Mouse (Mus musculus): ENCODE measurements around the gene Ifnar1.
"Not testable (repeated sequence)": the region's sequence is repeated elsewhere in the genome, so short reads cannot be mapped to it uniquely, and the experiment has no call there.

Ifnar1 gene

GRCm38 (mm10) chr16:91506396-91506795 is 21.4 kb downstream of the Ifnar1 start:
- peak in 1 of 2 experiments; percentile 15 for DNase-seq

- DNase-seq: peak; percentile 81 to 88
These were observed 27.2 kb downstream of the Ifnar1 start for GRCm38 (mm10) chr16:91512161-91512787.

- DNase-seq: no peak
These were observed 28.1 kb downstream of the Ifnar1 start for GRCm38 (mm10) chr16:91513099-91513498.

GRCm38 (mm10) chr16:91517020-91517419 is 32.0 kb downstream of the Ifnar1 start:
- no peak for DNase-seq

GRCm38 (mm10) chr16:91522040-91522439 is 37.0 kb downstream of the Ifnar1 start:
- DNase-seq: no peak

- DNase-seq: no peak
These were observed 37.7 kb downstream of the Ifnar1 start for GRCm38 (mm10) chr16:91522479-91523309.

- no peak for DNase-seq
These were observed 39.2 kb downstream of the Ifnar1 start for GRCm38 (mm10) chr16:91524206-91524605.

- DNase-seq: no peak
These were observed 41.2 kb downstream of the Ifnar1 start for GRCm38 (mm10) chr16:91526274-91526673.

- DNase-seq: no peak
These were observed 42.0 kb downstream of the Ifnar1 start for GRCm38 (mm10) chr16:91527051-91527450.

- DNase-seq: no peak
These were observed 42.5 kb downstream of the Ifnar1 start for GRCm38 (mm10) chr16:91527500-91527899.

GRCm38 (mm10) chr16:91528578-91528977 is 43.5 kb downstream of the Ifnar1 start:
- no peak for DNase-seq

GRCm38 (mm10) chr16:91530830-91531229 is 45.8 kb downstream of the Ifnar1 start:
- not testable (repeated sequence) for DNase-seq

GRCm38 (mm10) chr16:91531856-91532255 is 46.8 kb downstream of the Ifnar1 start:
- DNase-seq: no peak

- DNase-seq: no peak
These were observed 47.4 kb downstream of the Ifnar1 start for GRCm38 (mm10) chr16:91532429-91532828.

GRCm38 (mm10) chr16:91533097-91534001 is 48.3 kb downstream of the Ifnar1 start:
- DNase-seq: no peak

GRCm38 (mm10) chr16:91534477-91534876 is 49.4 kb downstream of the Ifnar1 start:
- DNase-seq: peak in 1 of 2 experiments; percentile 28

- no peak for DNase-seq
These were observed 49.9 kb downstream of the Ifnar1 start for GRCm38 (mm10) chr16:91534888-91535287.

GRCm38 (mm10) chr16:91536372-91536771 is 51.3 kb downstream of the Ifnar1 start:
- DNase-seq: no peak

GRCm38 (mm10) chr16:91537065-91537464 is 52.0 kb downstream of the Ifnar1 start:
- DNase-seq: no peak

- no peak for DNase-seq
These were observed 53.0 kb downstream of the Ifnar1 start for GRCm38 (mm10) chr16:91538051-91538450.

GRCm38 (mm10) chr16:91538513-91538912 is 53.5 kb downstream of the Ifnar1 start:
- DNase-seq: no peak

- no peak for DNase-seq
These were observed 56.6 kb downstream of the Ifnar1 start for GRCm38 (mm10) chr16:91541573-91542081.

- no peak for DNase-seq
These were observed 58.6 kb downstream of the Ifnar1 start for GRCm38 (mm10) chr16:91543619-91544018.
